Mouse (Mus musculus) hindbrain, embryonic 16.5 days (tissue): ENCODE data around the gene Opcml. TPM values are rescaled to one million over a fixed set of nuclear protein-coding genes. Genes with fewer than 3 reads are reported as not detected.

Experiments
- ATAC-seq: fragments of 200-750 bp; cut with Nextera tagmentation; 2 replicates; pipeline ENCODE4 v1.8.0; 2017; ENCODE audit warnings: moderate TSS enrichment, moderate library complexity
- H3K27ac ChIP-seq: fragments of 300-500 bp; sonication (generic); 2 replicates; pipeline ENCODE4 v1.5.1; 2014; ENCODE audit warnings: low read depth, mild to moderate bottlenecking, control low read depth, low read length, moderate library complexity
- H3K27me3 ChIP-seq: fragments of 300-500 bp; sonication (generic); replicated peaks from 2 replicates; pipeline ENCODE4 v1.6.1; 2014; ENCODE audit warnings: low read length; ENCODE audit not compliant: control insufficient read depth, insufficient read depth
- H3K36me3 ChIP-seq: fragments of 300-500 bp; sonication (generic); 2 replicates; pipeline ENCODE4 v1.6.1; 2014; ENCODE audit warnings: mild to moderate bottlenecking, low read length, moderate library complexity, mixed read lengths; ENCODE audit not compliant: control insufficient read depth, insufficient read depth
- H3K4me1 ChIP-seq: fragments of 300-500 bp; sonication (generic); 2 replicates; pipeline ENCODE4 v1.6.1; 2014; ENCODE audit warnings: low read depth, low read length; ENCODE audit not compliant: control insufficient read depth, insufficient read depth
- H3K4me2 ChIP-seq: fragments of 300-500 bp; sonication (generic); 2 replicates; pipeline ENCODE4 v1.6.1; 2014; ENCODE audit warnings: mild to moderate bottlenecking, low read length, control low read depth, moderate library complexity
- H3K4me3 ChIP-seq: fragments of 300-500 bp; sonication (generic); 2 replicates; pipeline ENCODE4 v1.5.1; 2014; ENCODE audit warnings: mild to moderate bottlenecking, low read length, control low read depth, moderate library complexity
- H3K9ac ChIP-seq: fragments of 300-500 bp; sonication (generic); 2 replicates; pipeline ENCODE4 v1.6.1; 2014; ENCODE audit warnings: low read depth, mild to moderate bottlenecking, control low read depth, low read length, moderate library complexity
- H3K9me3 ChIP-seq: fragments of 300-500 bp; sonication (generic); 2 replicates; pipeline ENCODE4 v1.6.1; 2014; ENCODE audit warnings: mild to moderate bottlenecking, low read length, moderate library complexity; ENCODE audit not compliant: control insufficient read depth
- WGBS: fragments of 180-500 bp; shearing (Covaris S2); extraction: QIAGEN DNeasy Blood & Tissue Kit; methylation state at CpG from one replicate; pipeline ENCODE4 v1.1.7; 2014; 5-methylcytosine and 5-hydroxymethylcytosine counted together
- polyA plus RNA-seq: library from polyadenylated mRNA; unstranded; fragments of >200 nt; fragmentation: Nextera tagmentation; extraction: Ambion mirVana; gene quantifications from 2 replicates; pipeline ENCODE4 v1.2.1, GENCODE M21; 2015

Opcml gene
- polyA plus RNA-seq, 1 experiment from 2014 or later = 61.4 TPM

DNA sequence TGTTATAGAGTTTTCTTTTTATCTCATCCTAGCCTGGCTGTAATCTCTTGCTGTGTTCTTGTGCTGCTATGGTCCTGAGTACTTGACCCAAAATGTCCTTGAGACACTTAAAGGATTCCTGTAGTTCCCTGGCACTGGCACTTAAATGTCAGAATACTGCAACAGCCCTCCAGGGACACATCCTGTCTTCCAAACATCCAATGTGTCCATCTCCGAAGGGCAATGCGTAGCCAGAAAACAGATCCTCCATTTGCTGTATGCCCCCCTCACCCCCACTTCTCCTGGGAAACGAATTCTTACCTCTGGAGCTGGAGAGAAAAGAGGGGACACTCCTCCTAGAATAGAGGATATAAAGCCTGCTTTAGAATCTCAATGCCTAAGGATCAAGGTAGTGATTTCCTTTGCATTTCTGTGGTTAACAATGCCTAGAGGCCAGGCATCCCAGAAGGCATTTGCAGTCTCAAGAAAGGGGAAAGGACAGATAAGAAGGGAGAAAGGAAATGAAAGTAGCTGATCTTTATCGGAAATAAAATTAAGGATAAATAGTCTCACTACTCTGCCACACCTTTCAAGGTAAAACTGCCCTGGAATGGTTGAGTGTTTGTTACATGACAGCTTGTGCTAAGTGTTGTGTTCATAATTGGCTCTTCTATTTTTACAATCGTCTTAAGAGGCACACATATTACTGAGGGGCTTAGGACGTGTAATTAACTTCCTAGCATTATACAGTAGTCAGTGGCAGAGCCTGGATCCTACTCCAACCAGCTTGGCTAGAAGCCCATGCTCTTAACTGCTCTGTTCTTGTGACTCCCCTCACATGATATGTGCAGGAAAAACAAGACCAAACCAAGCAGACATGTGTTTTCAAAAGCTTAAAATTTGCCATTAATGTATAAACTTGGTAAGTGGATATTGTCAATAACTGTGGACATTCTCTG, 823.4 kb downstream of the Opcml start:
- Histone ChIP-seq H3K27ac (no peak overlapping the region), H3K27me3 (no peaks in the 10 kb centered on the region), H3K9ac (no peak overlapping the region), H3K4me3 (no peak overlapping the region), H3K36me3 (no peaks in the 10 kb centered on the region), H3K4me1 (no peaks in the 10 kb centered on the region; the same call in 1 of the 2 replicates), H3K9me3 (no peaks in the 10 kb centered on the region), H3K4me2 (no peak overlapping the region)
- ATAC-seq = no peak
- 32% methylated on average over 6 of the region's 6 CpGs for WGBS

DNA sequence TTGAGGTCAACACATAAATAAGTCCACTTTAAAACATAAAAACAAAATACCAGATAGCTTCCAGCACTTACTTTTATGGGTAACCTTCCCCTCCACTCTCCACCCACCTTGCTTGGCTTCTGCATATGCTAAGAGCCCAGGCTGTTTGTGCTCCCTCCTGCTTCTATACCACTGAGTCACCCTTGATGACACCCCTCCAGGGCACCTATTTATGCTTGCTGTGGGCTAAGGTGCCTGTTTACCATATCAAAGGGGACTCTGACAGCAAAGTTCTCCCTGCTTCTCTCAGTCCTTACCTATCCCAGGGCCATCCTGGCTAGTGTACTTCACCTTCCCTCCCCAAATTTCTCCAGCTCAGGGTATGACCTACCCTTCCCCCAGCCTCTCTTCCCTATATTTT, 824.9 kb downstream of the Opcml start:
- Histone ChIP-seq H3K27me3 (no peaks in the 10 kb centered on the region), H3K9me3 (no peaks in the 10 kb centered on the region), H3K4me2 (no peak overlapping the region), H3K4me3 (no peak overlapping the region), H3K4me1 (no peaks in the 10 kb centered on the region; the same call in 1 of the 2 replicates), H3K27ac (no peak overlapping the region), H3K9ac (no peak overlapping the region), H3K36me3 (no peaks in the 10 kb centered on the region)
- no peak for ATAC-seq

GRCm38 (mm10) chr9:28617666-28618065, 827.1 kb downstream of the Opcml start:
- WGBS = 74% methylated on average over 1 of the region's 1 CpGs
- H3K36me3 ChIP-seq = no peaks in the 10 kb centered on the region

DNA sequence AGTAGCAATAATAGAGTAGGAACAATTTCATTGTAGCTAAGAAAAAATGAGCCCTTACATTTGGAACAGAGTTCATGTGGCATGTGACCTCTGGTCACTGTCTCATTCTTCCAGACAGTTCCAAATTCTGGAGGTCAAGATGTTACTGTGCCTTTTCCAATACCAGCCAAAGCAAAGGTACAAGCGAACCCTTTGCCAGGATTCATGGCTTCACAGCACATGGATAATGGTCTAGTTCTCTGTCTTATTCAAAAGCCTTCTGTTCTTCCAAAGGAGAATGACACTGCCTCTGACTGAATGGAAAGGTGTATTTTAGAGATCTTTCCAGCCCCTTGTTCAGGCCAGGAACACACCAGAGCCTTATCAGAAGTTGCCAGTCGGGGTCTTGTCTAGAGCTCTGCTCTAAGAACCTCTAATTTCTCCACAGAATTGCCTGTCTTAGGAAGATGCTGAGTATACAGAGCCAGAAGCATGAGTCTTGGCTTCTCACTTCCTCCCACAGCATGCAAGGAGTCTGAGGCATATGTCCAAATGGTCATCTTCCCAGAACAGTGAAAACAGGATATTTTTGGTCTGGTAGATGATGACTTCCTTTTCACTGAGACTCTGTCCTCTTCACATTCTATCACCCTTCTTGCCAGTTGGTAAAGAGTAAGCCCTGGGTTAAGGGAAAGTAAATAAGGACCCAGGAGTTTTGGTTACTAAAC, 827.8 kb downstream of the Opcml start:
- no peak overlapping the region for H3K9ac ChIP-seq
- no peaks in the 10 kb centered on the region; the same call in 1 of the 2 replicates for H3K4me1 ChIP-seq
- ATAC-seq = no peak
- no peak overlapping the region for H3K27ac ChIP-seq
- H3K36me3 ChIP-seq = no peaks in the 10 kb centered on the region
- no peak overlapping the region for H3K4me2 ChIP-seq
- no peak overlapping the region for H3K4me3 ChIP-seq
- no peaks in the 10 kb centered on the region for H3K9me3 ChIP-seq
- WGBS = 82% methylated on average over 2 of the region's 2 CpGs
- no peaks in the 10 kb centered on the region for H3K27me3 ChIP-seq

More at GRCm38 (mm10) chr9:28617666-28618065, 827.1 kb downstream of the Opcml start:
- H3K9ac ChIP-seq = no peak overlapping the region
- H3K9me3 ChIP-seq = no peaks in the 10 kb centered on the region
- no peak overlapping the region for H3K27ac ChIP-seq
- no peak overlapping the region for H3K4me2 ChIP-seq
- no peak for ATAC-seq
- no peaks in the 10 kb centered on the region for H3K27me3 ChIP-seq
- no peak overlapping the region for H3K4me3 ChIP-seq
- H3K4me1 ChIP-seq = no peaks in the 10 kb centered on the region; the same call in 1 of the 2 replicates

GRCm38 (mm10) chr9:28621939-28622338, 831.4 kb downstream of the Opcml start:
- H3K9me3 ChIP-seq = no peaks in the 10 kb centered on the region
- no peak overlapping the region for H3K4me3 ChIP-seq
- H3K27ac ChIP-seq = no peak overlapping the region
- H3K36me3 ChIP-seq = no peaks in the 10 kb centered on the region
- H3K4me1 ChIP-seq = no peaks in the 10 kb centered on the region
- no peak overlapping the region for H3K9ac ChIP-seq
- no peak overlapping the region for H3K4me2 ChIP-seq
- 97% methylated on average over 1 of the region's 1 CpGs for WGBS
- H3K27me3 ChIP-seq = no peaks in the 10 kb centered on the region
- no peak for ATAC-seq

DNA sequence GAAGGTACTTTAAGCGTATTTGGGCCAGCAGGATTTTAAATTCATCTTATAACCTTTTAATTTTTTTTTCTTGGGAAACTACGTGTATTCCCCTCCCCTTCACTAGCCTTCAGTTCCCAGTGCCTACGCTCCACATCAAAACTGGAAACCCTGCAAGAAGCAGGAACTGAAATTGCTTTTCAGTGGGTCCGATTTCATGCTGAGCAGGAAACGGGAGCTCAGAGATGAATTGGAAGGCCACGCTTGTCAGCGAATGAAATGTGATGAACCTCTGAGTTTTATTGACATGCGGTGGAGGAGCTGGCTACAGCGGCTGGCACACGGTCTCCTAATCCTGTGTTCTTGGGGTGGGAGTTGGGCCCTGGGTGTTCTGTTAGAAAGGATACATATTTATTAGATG, 834.3 kb downstream of the Opcml start:
- H3K4me1 ChIP-seq = no peaks in the 10 kb centered on the region
- H3K36me3 ChIP-seq = no peaks in the 10 kb centered on the region
- H3K9me3 ChIP-seq = no peaks in the 10 kb centered on the region
- no peak overlapping the region for H3K9ac ChIP-seq
- no peaks in the 10 kb centered on the region for H3K27me3 ChIP-seq
- ATAC-seq = no peak
- H3K4me2 ChIP-seq = no peak overlapping the region
- no peak overlapping the region for H3K4me3 ChIP-seq
- 25% methylated on average over 10 of the region's 10 CpGs for WGBS
- no peak overlapping the region for H3K27ac ChIP-seq

GRCm38 (mm10) chr9:28642766-28643165, 852.2 kb downstream of the Opcml start:
- Histone ChIP-seq H3K4me1 (no peaks in the 10 kb centered on the region), H3K4me3 (no peak overlapping the region), H3K27ac (no peak overlapping the region), H3K27me3 (no peaks in the 10 kb centered on the region), H3K9me3 (no peaks in the 10 kb centered on the region), H3K9ac (no peak overlapping the region), H3K4me2 (no peak overlapping the region), H3K36me3 (no peaks in the 10 kb centered on the region)
- no peak for ATAC-seq

GRCm38 (mm10) chr9:28644063-28644462, 853.5 kb downstream of the Opcml start:
- Histone ChIP-seq H3K4me2 (no peak overlapping the region), H3K9ac (no peak overlapping the region), H3K36me3 (no peaks in the 10 kb centered on the region), H3K27ac (no peak overlapping the region), H3K27me3 (no peaks in the 10 kb centered on the region), H3K4me1 (no peaks in the 10 kb centered on the region), H3K9me3 (no peaks in the 10 kb centered on the region), H3K4me3 (no peak overlapping the region)
- ATAC-seq = no peak
- 24% methylated on average over 2 of the region's 2 CpGs for WGBS

DNA sequence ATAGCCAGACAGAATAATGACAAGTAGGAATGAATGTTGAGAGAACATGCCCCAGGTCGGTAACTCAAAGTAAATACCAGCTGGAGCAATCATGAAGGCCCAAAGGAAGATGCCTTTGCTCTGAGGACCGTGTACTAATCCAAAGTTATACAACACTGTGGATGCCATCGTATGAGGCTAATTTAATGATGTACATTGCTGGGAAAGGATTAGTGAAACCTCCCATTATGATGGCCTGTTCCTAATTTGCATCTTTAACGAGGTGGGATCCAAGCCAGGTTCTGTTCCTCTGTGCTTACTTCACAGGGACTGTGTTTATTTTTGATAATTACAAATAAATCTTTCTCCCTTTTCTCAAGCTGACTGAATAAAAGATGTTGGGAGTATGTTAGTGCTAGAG, 859.5 kb downstream of the Opcml start:
- Histone ChIP-seq H3K4me2 (no peak overlapping the region), H3K27ac (no peak overlapping the region), H3K27me3 (no peaks in the 10 kb centered on the region), H3K4me3 (no peak overlapping the region), H3K4me1 (no peaks in the 10 kb centered on the region), H3K36me3 (no peaks in the 10 kb centered on the region), H3K9me3 (no peaks in the 10 kb centered on the region), H3K9ac (no peak overlapping the region)
- no peak for ATAC-seq
- WGBS = 54% methylated on average over 4 of the region's 4 CpGs
